Mouse (Mus musculus): ENCODE data around the gene Tagln.

- TF ChIP-seq CTCF (IDR thresholded peaks at IDR 0.05; ENCODE audit: low read depth, low read length) = no peak
- no peak for TF ChIP-seq POLR2A (IDR thresholded peaks at IDR 0.05; ENCODE audit: borderline replicate concordance, low read depth, low read length)
Observed at GRCm38 (mm10) chr9:45893681-45894080, 42.2 kb downstream of the Tagln start.

Data from bone marrow macrophage, adult 2 months (primary cell).